9 mouse cellular contexts compared by ENCODE assay signal in genomic region chr16:17557947-17558480, GRCm38 (mm10). TPM values are rescaled to one million over a fixed set of nuclear protein-coding genes. Genes with fewer than 3 reads are reported as not detected.
DNase-seq lines count a peak whose midpoint lies in the region; ATAC-seq lines count a peak whose summit lies in the region.
"Had no signal": no experiment of that assay in that cellular context is flagged by ENCODE, and none has a peak within 500 bp of the region (broad histone marks: within the 10 kb centered on the region; RNA-seq: fewer than 3 reads in every experiment).

No protein-coding gene starts in this region.

- H3K36me3 ChIP-seq in intestine, embryonic 15.5 days, result no peaks in the 10 kb centered on the region

- H3K4me1 ChIP-seq in intestine, embryonic 15.5 days (replicated peaks), result peaks cover 48% of the 10 kb centered on the region

- H3K9me3 ChIP-seq in intestine, embryonic 15.5 days, result no peaks in the 10 kb centered on the region

- no peak overlapping the region for H3K9ac ChIP-seq in intestine, embryonic 15.5 days

- no peak overlapping the region for H3K27ac ChIP-seq in intestine, embryonic 15.5 days

- H3K27me3 ChIP-seq in intestine, embryonic 15.5 days (replicated peaks), result no peaks in the 10 kb centered on the region
- H3K27me3 ChIP-seq: Patski had no signal

- WGBS in intestine, embryonic 15.5 days, result under 1% methylated on average over 5 of the region's 5 CpGs

- no peak overlapping the region for H3K4me3 ChIP-seq in intestine, embryonic 15.5 days (replicated peaks)

- peak overlapping the region; percentile 51 for H3K4me2 ChIP-seq in intestine, embryonic 15.5 days (replicated peaks)

- peak; percentile 63 for DNase-seq in left cerebral cortex, adult 11 months (ENCODE audit: low spot score)
- no peak for DNase-seq in left cerebral cortex, adult 8-10 months (ENCODE audit: low spot score in 2 of 2)
- DNase-seq in gastrocnemius, postnatal 14 days, result peak; percentile 54
- peak; percentile 53 to 81 for DNase-seq in left cerebral cortex, postnatal 36 days (ENCODE audit: low spot score in 2 of 2)
- peak; percentile 72 for DNase-seq in mesoderm, embryonic 11.5 days (ENCODE audit: low read depth, low spot score)
- peak; percentile 62 for DNase-seq in right cerebral cortex, postnatal 4 days

- ATAC-seq in common myeloid progenitor, adult 5-6 weeks (replicated peaks; ENCODE audit: low read depth, poor library complexity, severe bottlenecking), result peak; percentile 34; the same call in 1 of the 2 replicates
- ATAC-seq in intestine, embryonic 15.5 days, result 0 out of 2 replicates have a peak, but pooled peaks have one; percentile 4
- ATAC-seq: Patski had no signal

- intact Hi-C loops in gastrocnemius, postnatal 14 days (cut with DNase I; ENCODE audit: low total_unique reads), result loop anchor here (5.0 kb wide), 2 partner anchors 34 to 59 kb away; partner anchors contain the start of gene Smpd4
- intact Hi-C loops in left cerebral cortex, postnatal 36 days (cut with DNase I), result loop anchor here (2.0 kb wide), 1 partner anchor 61 kb away; the partner anchor contains the start of gene Smpd4

RNA-seq across cellular contexts. Expression of gene Lrrc74b, which starts 3.0 kb away (rescaled TPM):
- 1 to 10 TPM in 2 of 4 experiments, under 1 TPM in 2; 0.48 to 1.6 (median 1.2) TPM for total RNA-seq in left cerebral cortex, adult 8-10 months (2022)
- 0.05 TPM in 1 of 2 replicates, not detected in the other for total RNA-seq in common myeloid progenitor, adult 5-6 weeks (2017)
- total RNA-seq in gastrocnemius, postnatal 14 days (2021), result 1 to 10 TPM; 1.5 to 1.6 TPM
- polyA plus RNA-seq in intestine, embryonic 15.5 days (2015; fragmentation: Nextera tagmentation; extraction: Ambion mirVana), result 0.27 and 0.29 TPM in 2 replicates
- total RNA-seq in left cerebral cortex, postnatal 36 days (2021), result under 1 TPM; 0.42 to 0.72 TPM

RNA-seq across cellular contexts. Expression of gene P2rx6, which starts 3.7 kb away (rescaled TPM):
- 1 to 10 TPM; 1.5 to 2.1 (median 1.7) TPM for total RNA-seq in left cerebral cortex, adult 8-10 months (2022)
- total RNA-seq in common myeloid progenitor, adult 5-6 weeks (2017), result 0.05 TPM in 1 of 2 replicates, not detected in the other
- 1 to 10 TPM; 6.5 to 7.0 TPM for total RNA-seq in gastrocnemius, postnatal 14 days (2021)
- 0.60 and 0.80 TPM in 2 replicates for polyA plus RNA-seq in intestine, embryonic 15.5 days (2015; fragmentation: Nextera tagmentation; extraction: Ambion mirVana)
- total RNA-seq in left cerebral cortex, postnatal 36 days (2021), result 1 to 10 TPM; 1.0 TPM

RNA-seq across cellular contexts. Expression of gene Slc7a4, which starts 25.0 kb away (rescaled TPM):
- total RNA-seq in left cerebral cortex, adult 8-10 months (2022), result 10 to 100 TPM; 77.9 to 89.9 (median 88.4) TPM
- 7.1 and 10.2 TPM in 2 replicates for total RNA-seq in common myeloid progenitor, adult 5-6 weeks (2017)
- total RNA-seq in gastrocnemius, postnatal 14 days (2021), result 1 to 10 TPM in 1 of 2 experiments, under 1 TPM in 1; 0.97 to 1.3 TPM
- polyA plus RNA-seq in intestine, embryonic 15.5 days (2015; fragmentation: Nextera tagmentation; extraction: Ambion mirVana), result 25.0 and 29.4 TPM in 2 replicates
- 100 to 1,000 TPM in 1 of 2 experiments, 10 to 100 TPM in 1; 89.6 to 101 TPM for total RNA-seq in left cerebral cortex, postnatal 36 days (2021)

RNA-seq across cellular contexts. Expression of gene Thap7, which starts 27.1 kb away (rescaled TPM):
- 10 to 100 TPM; 40.2 to 45.3 (median 44.4) TPM for total RNA-seq in left cerebral cortex, adult 8-10 months (2022)
- 38.5 and 46.1 TPM in 2 replicates for total RNA-seq in common myeloid progenitor, adult 5-6 weeks (2017)
- total RNA-seq in gastrocnemius, postnatal 14 days (2021), result 10 to 100 TPM; 10.6 to 12.5 TPM
- polyA plus RNA-seq in intestine, embryonic 15.5 days (2015; fragmentation: Nextera tagmentation; extraction: Ambion mirVana), result 52.7 and 54.0 TPM in 2 replicates
- 10 to 100 TPM; 42.9 to 49.3 TPM for total RNA-seq in left cerebral cortex, postnatal 36 days (2021)

RNA-seq across cellular contexts. Expression of gene Lztr1, which starts 49.5 kb away (rescaled TPM):
- total RNA-seq in left cerebral cortex, adult 8-10 months (2022), result 100 to 1,000 TPM; 143 to 180 (median 171) TPM
- 30.8 and 40.3 TPM in 2 replicates for total RNA-seq in common myeloid progenitor, adult 5-6 weeks (2017)
- 10 to 100 TPM; 19.0 to 22.0 TPM for total RNA-seq in gastrocnemius, postnatal 14 days (2021)
- 72.7 and 82.6 TPM in 2 replicates for polyA plus RNA-seq in intestine, embryonic 15.5 days (2015; fragmentation: Nextera tagmentation; extraction: Ambion mirVana)
- total RNA-seq in left cerebral cortex, postnatal 36 days (2021), result 100 to 1,000 TPM; 151 to 156 TPM

Comparison
In these comparisons a context has a peak if more than half of its experiments do, and no peak if none do; other contexts are left out.
1. DNase-seq: peak in left cerebral cortex, adult 11 months (single experiment), gastrocnemius, postnatal 14 days (single experiment), left cerebral cortex, postnatal 36 days (2 of 2), mesoderm, embryonic 11.5 days (single experiment) and right cerebral cortex, postnatal 4 days (single experiment); none in left cerebral cortex, adult 8-10 months (0 of 2).